Mouse (Mus musculus): ENCODE data around the gene Col9a1. TPM values are rescaled to one million over a fixed set of nuclear protein-coding genes. Genes with fewer than 3 reads are reported as not detected.

Col9a1 gene
- polyA plus RNA-seq, 1 experiment, result 0.15 TPM

DNA sequence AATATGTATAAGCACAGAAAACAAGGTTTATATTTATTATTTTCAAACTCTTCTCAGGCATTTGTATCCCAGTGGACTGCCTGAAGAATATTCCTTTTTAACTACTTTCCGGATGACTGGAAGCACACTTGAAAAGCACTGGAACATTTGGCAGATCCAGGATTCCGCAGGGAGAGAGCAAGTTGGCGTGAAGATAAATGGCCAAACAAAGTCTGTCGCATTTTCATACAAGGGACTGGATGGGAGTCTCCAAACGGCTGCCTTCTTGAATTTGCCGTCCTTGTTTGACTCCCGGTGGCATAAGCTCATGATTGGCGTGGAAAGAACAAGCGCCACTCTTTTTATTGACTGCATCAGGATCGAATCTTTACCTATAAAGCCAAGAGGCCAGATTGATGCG is 7.6 kb downstream of the Col9a1 start:
- Histone ChIP-seq H3K27me3 (ENCODE audit: control insufficient read depth, insufficient read depth, low read length) (no peaks in the 10 kb centered on the region), H3K27ac (ENCODE audit: control insufficient read depth, insufficient read depth, low read length) (no peak overlapping the region), H3K4me3 (ENCODE audit: control insufficient read depth, insufficient read depth, low read length) (no peak overlapping the region), H3K36me3 (ENCODE audit: control insufficient read depth, insufficient read depth, low read length) (no peaks in the 10 kb centered on the region), H3K4me1 (replicated peaks; ENCODE audit: control insufficient read depth, insufficient read depth, low read length) (no peaks in the 10 kb centered on the region)
- WGBS, result 91% methylated on average over 11 of the region's 11 CpGs
- no peak for DNase-seq
- TF ChIP-seq CTCF (IDR thresholded peaks at IDR 0.05; ENCODE audit: borderline replicate concordance, control insufficient read depth, extremely low read depth, insufficient read depth, low read length, poor library complexity) (no peak), POLR2A (IDR thresholded peaks at IDR 0.05; ENCODE audit: control insufficient read depth, extremely low read depth, insufficient read depth, low read length, poor library complexity) (no peak)

GRCm38 (mm10) chr1:24186964-24187363 is 9.6 kb downstream of the Col9a1 start:
- H3K4me3 ChIP-seq (ENCODE audit: control insufficient read depth, insufficient read depth, low read length), result no peak overlapping the region
- H3K36me3 ChIP-seq (ENCODE audit: control insufficient read depth, insufficient read depth, low read length), result no peaks in the 10 kb centered on the region
- no peak for TF ChIP-seq POLR2A (IDR thresholded peaks at IDR 0.05; ENCODE audit: control insufficient read depth, extremely low read depth, insufficient read depth, low read length, poor library complexity)
- no peak for TF ChIP-seq CTCF (IDR thresholded peaks at IDR 0.05; ENCODE audit: borderline replicate concordance, control insufficient read depth, extremely low read depth, insufficient read depth, low read length, poor library complexity)
- WGBS, result 78% methylated on average over 11 of the region's 11 CpGs
- no peak overlapping the region for H3K27ac ChIP-seq (ENCODE audit: control insufficient read depth, insufficient read depth, low read length)
- H3K4me1 ChIP-seq (replicated peaks; ENCODE audit: control insufficient read depth, insufficient read depth, low read length), result no peaks in the 10 kb centered on the region
- DNase-seq, result no peak
- H3K27me3 ChIP-seq (ENCODE audit: control insufficient read depth, insufficient read depth, low read length), result no peaks in the 10 kb centered on the region

- no peak overlapping the region for H3K27ac ChIP-seq (ENCODE audit: control insufficient read depth, insufficient read depth, low read length)
- no peak for TF ChIP-seq CTCF (IDR thresholded peaks at IDR 0.05; ENCODE audit: borderline replicate concordance, control insufficient read depth, extremely low read depth, insufficient read depth, low read length, poor library complexity)
- no peak for TF ChIP-seq POLR2A (IDR thresholded peaks at IDR 0.05; ENCODE audit: control insufficient read depth, extremely low read depth, insufficient read depth, low read length, poor library complexity)
- no peak for DNase-seq
- H3K36me3 ChIP-seq (ENCODE audit: control insufficient read depth, insufficient read depth, low read length), result no peaks in the 10 kb centered on the region
- H3K27me3 ChIP-seq (ENCODE audit: control insufficient read depth, insufficient read depth, low read length), result no peaks in the 10 kb centered on the region
- no peaks in the 10 kb centered on the region for H3K4me1 ChIP-seq (replicated peaks; ENCODE audit: control insufficient read depth, insufficient read depth, low read length)
- no peak overlapping the region for H3K4me3 ChIP-seq (ENCODE audit: control insufficient read depth, insufficient read depth, low read length)
- WGBS, result 98% methylated on average over 4 of the region's 4 CpGs
Measured at GRCm38 (mm10) chr1:24191668-24192067, 14.3 kb downstream of the Col9a1 start.

DNA sequence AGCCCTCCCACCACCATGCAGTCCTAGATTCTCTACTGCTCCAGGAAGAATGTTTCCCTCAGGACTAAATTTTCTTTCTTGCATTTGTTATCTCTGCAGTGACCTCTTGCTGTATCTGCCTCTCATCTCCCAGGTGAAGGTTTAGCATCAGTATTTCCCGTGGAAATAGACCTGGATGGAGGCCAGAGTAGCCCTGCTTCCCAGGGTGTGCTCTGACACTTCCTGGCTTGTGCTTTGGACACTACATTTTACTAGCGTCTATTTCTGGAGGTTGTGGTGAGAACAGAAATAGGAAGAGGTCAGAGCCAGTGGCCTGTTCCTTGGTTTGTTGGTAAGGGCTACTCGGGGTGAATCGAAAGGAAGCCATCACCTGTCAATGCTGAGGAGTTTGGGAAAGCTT is 16.7 kb downstream of the Col9a1 start:
- WGBS, result 50% methylated on average over 4 of the region's 4 CpGs
- Histone ChIP-seq H3K4me1 (replicated peaks; ENCODE audit: control insufficient read depth, insufficient read depth, low read length) (no peaks in the 10 kb centered on the region), H3K27me3 (ENCODE audit: control insufficient read depth, insufficient read depth, low read length) (no peaks in the 10 kb centered on the region), H3K4me3 (ENCODE audit: control insufficient read depth, insufficient read depth, low read length) (no peak overlapping the region), H3K36me3 (ENCODE audit: control insufficient read depth, insufficient read depth, low read length) (no peaks in the 10 kb centered on the region), H3K27ac (ENCODE audit: control insufficient read depth, insufficient read depth, low read length) (no peak overlapping the region)
- DNase-seq, result no peak
- TF ChIP-seq CTCF (IDR thresholded peaks at IDR 0.05; ENCODE audit: borderline replicate concordance, control insufficient read depth, extremely low read depth, insufficient read depth, low read length, poor library complexity), result no peak
- no peak for TF ChIP-seq POLR2A (IDR thresholded peaks at IDR 0.05; ENCODE audit: control insufficient read depth, extremely low read depth, insufficient read depth, low read length, poor library complexity)

DNA sequence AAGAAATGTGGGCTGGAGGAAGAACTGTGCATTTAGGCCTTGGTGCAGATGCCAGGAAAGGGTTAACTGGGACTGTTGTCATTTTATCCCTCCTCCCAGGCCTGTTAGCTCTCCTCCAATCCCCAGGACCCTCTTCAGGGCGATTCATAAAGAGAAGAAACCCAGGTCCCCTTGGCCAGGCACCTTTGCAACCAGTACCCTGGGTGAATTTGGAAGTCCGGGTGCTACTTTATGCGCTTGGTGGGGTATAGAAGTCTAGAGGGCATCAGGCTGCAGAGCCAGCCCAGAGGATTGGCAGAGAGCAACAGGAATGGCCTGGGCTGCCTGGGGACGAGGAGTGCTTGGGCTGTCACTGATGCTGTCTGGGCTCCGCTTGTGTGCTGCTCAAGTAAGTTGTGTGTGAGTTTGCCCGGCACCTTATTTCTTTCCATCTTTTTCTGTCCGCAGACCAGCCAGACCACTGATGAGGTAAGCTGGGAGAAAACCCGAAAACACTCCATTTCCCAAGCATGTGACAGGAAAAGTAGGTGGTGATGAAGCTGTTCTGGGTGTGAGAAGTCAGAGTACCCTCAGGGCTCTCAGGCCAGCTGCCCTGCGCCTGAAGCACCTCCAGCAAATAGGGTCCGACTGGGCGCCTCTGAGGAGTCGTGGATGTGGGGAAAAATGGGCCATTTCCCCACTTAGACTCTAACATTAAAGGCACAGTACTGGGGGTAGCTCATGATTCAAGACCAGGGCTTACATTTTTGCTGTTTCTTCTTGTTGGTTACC is 17.8 kb downstream of the Col9a1 start:
- H3K27me3 ChIP-seq (ENCODE audit: control insufficient read depth, insufficient read depth, low read length), result no peaks in the 10 kb centered on the region
- no peaks in the 10 kb centered on the region for H3K4me1 ChIP-seq (replicated peaks; ENCODE audit: control insufficient read depth, insufficient read depth, low read length)
- no peaks in the 10 kb centered on the region for H3K36me3 ChIP-seq (ENCODE audit: control insufficient read depth, insufficient read depth, low read length)
- no peak overlapping the region for H3K27ac ChIP-seq (ENCODE audit: control insufficient read depth, insufficient read depth, low read length)
- no peak overlapping the region for H3K4me3 ChIP-seq (ENCODE audit: control insufficient read depth, insufficient read depth, low read length)
- TF ChIP-seq CTCF (IDR thresholded peaks at IDR 0.05; ENCODE audit: borderline replicate concordance, control insufficient read depth, extremely low read depth, insufficient read depth, low read length, poor library complexity), result no peak
- TF ChIP-seq POLR2A (IDR thresholded peaks at IDR 0.05; ENCODE audit: control insufficient read depth, extremely low read depth, insufficient read depth, low read length, poor library complexity), result no peak
- WGBS, result 61% methylated on average over 12 of the region's 12 CpGs
- DNase-seq, result no peak

DNA sequence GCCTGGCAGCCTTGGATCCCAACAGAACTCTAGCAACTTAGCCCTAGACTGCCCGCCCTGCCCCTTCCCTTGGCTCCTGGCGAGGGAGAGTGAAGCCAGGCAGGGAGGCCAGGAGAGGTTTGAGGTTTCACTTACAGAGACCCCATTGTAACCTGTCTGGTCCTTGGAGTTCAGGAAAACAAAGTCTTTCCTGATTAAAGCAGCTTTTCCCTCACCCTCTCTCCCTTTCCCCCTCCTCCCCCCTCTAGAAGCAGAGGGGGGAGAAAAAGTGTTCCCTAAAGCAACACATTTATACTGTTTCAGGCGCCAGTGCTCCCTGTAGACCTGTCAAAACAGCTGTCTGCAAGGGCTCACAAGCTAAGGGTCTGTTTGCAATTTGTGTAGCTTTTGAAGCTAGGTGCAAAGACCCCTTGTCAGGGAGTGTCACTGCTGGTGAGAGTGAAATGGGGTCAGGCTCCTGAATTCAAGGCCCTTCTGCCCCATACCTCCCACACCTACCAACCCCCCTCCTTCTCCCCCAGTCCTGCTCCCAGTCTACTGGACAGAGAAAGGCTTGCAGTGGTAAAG is 18.6 kb downstream of the Col9a1 start:
- DNase-seq, result no peak
- 64% methylated on average over 3 of the region's 3 CpGs for WGBS
- no peaks in the 10 kb centered on the region for H3K27me3 ChIP-seq (ENCODE audit: control insufficient read depth, insufficient read depth, low read length)

More for the DNA sequence above, 18.6 kb downstream of the Col9a1 start:
- TF ChIP-seq CTCF (IDR thresholded peaks at IDR 0.05; ENCODE audit: borderline replicate concordance, control insufficient read depth, extremely low read depth, insufficient read depth, low read length, poor library complexity) (no peak), POLR2A (IDR thresholded peaks at IDR 0.05; ENCODE audit: control insufficient read depth, extremely low read depth, insufficient read depth, low read length, poor library complexity) (no peak)
- Histone ChIP-seq H3K27ac (ENCODE audit: control insufficient read depth, insufficient read depth, low read length) (no peak overlapping the region), H3K4me1 (replicated peaks; ENCODE audit: control insufficient read depth, insufficient read depth, low read length) (no peaks in the 10 kb centered on the region), H3K4me3 (ENCODE audit: control insufficient read depth, insufficient read depth, low read length) (no peak overlapping the region), H3K36me3 (ENCODE audit: control insufficient read depth, insufficient read depth, low read length) (no peaks in the 10 kb centered on the region)
